Mouse (Mus musculus) heart, postnatal 14 days (tissue): ENCODE results near the gene Mmd2. TPM values are rescaled to one million over a fixed set of nuclear protein-coding genes. Genes with fewer than 3 reads are reported as not detected.

Experiments
- DNase-seq, 2 experiments: peaks; one replicate each; pipeline ENCODE4 v3.0.0; 2021 to 2022
- intact Hi-C: fragments of 180-260 bp; cut with DNase I; formaldehyde crosslinking; loops from one replicate; pipeline ENCODE4 v1.15.1; 2025
- long read RNA-seq, 2 experiments: library from polyadenylated mRNA; stranded (forward); transcript quantifications; one replicate each; pipeline ENCODE4 v2.0.0; 2021
- total RNA-seq, 2 experiments: library from RNA; stranded (reverse); gene quantifications; 2 replicates each; pipeline ENCODE4 v1.2.3; 2021

The Mmd2 gene
- under 1 TPM in 1 of 2 experiments, not detected in 1; 0.41 TPM for total RNA-seq
- long read RNA-seq, experiment 1: 0 reads
- long read RNA-seq, experiment 2, partial matches to known transcripts: 0 of 3 reads
- long read RNA-seq, experiment 2, other reads (novel, unspliced or antisense): 0 of 3 reads

DNA sequence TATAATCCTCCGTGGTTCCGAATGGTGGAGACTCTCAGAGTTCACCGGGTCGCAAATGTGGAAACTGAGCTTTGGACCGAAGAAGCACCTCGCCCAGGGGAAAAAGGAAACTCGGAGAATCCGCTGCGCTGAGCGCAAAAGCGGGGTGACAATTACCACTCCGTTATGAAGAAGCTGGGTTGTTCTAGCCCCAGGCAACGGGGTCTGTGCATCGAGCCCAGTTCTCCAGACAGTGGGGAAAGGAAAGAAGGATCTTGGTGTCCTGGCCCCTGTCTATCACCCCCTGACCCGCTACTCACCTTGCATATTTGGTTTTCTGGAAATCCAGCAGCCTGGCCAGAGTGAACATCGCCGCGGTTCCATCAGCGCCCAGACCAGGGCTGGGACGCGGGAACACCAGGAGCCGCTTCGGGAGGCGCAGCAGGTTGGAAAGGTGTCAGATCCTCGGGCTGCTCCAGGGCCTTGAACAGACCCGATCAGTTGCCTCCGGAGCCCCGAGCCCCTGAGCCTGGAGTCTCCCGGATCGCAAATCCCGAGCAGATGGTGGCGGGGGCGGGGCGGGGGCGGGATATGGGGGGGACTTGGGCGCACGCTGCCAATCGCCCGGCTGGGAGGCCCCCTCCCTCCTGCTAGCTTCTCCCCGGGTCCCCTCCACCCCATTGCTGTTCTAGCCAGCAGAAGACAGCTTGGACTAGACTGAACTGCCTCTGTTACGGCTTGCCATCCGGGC lies at the start of gene Mmd2:
Mmd2 (minus strand) TSS at position 542 of the 730 bp plus-strand sequence.
- intact Hi-C loops: no loop called here

DNA sequence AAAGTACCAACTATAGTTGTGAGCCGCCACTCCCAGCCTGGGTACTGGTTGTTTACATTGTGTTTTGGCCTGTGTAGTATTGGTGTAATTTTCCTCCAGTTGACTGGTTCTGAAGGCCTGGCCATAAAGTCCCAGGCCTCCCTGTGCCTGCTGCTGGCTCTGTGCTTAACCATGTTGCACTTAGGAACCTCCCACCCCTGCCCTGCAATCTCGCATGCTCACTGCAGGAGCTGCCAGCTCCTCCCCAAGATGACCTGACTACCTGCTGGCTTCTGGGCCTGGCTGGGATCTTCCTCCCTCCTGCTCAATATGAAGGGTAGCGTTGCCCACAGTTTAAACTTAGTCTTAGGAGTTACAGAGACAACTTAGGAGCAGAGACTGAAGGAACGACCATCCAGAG lies 43.7 kb upstream of the Mmd2 start:
- DNase-seq: no peak
- intact Hi-C loops: no loop called here

More for the DNA sequence above, at the start of gene Mmd2:
- DNase-seq: no peak

DNA sequence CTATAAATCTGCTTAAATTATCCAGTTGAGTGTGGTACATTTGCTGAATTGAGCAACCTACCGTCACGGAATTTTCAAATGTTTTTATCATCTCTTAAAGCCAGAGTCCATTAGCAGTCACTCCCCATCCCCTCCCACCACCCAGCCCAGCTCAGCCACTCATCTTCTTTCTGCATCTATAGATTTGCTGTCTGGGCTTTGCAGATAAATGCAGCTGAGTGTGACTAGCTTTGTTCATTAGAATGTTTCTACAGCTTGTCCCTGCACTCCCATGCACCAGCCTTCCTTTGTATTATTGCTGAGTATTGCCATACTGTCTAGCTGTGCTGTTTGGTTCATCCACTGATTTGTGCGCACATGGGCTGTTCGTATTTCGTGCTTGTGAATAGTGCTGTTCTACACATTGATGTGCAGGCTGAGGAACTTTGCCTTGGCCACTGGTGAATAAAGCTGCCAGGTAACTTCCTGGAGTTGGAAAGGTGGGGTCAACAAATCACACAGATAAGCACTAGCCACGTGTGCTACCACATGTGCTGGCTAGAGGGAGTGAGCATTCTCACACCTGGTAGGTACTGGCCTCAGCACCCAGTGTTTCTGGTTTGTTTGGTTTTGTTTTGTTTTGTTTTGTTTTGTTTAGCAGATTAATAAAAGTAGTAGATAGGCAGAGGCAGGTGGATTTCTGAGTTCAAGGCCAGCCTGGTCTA lies 42.3 kb upstream of the Mmd2 start:
- intact Hi-C loops: no loop called here
- no peak for DNase-seq

DNA sequence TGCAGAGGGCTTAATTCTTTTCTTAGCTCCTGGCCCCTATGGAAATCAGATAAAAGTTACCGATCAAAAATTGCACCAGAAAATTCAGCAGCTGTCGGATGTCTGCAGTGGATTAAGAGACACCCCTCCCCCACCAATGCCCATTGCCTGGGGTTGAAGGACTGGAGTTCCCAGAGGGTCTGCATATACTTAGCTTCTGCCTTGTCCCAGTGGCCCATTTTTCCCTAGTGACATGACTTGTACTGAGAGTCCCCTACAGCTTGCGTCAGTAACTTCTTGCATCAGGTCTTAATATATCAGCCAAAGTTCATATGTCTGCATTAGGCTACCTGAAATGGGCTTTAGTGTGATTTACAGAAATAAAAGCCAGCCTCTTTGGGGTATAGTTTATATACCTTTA lies 41.8 kb upstream of the Mmd2 start:
- DNase-seq: no peak
- intact Hi-C loops: no loop called here

DNA sequence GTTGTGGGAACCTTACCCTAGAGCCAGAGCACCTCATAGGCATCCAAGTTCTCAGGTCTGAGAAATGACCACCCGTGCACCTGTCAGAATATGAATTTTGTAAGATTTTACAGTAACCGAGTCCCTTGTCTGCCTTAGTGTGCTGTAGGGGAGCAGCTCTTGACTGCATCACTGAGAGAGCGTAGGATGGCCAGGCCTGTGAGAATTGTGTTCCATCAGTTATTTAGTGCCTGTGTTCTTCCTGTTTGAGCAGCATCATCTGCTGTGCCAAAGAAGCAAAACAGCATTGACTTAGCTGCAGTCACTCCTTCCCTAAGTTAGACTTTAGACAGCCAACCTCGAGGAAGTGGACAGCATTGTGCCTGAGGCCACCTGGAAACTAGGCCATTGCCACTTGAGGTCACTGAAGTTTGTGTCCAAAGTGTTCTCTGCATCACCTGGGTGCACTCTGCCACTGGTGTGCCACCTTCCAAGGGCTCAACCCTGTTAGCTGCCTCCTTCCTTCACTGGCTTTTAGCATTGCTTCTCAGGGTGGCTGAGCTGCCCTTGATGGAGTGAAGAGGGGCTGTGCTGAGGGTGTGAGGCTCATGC lies 41.0 kb upstream of the Mmd2 start:
- intact Hi-C loops: no loop called here
- DNase-seq: no peak

DNA sequence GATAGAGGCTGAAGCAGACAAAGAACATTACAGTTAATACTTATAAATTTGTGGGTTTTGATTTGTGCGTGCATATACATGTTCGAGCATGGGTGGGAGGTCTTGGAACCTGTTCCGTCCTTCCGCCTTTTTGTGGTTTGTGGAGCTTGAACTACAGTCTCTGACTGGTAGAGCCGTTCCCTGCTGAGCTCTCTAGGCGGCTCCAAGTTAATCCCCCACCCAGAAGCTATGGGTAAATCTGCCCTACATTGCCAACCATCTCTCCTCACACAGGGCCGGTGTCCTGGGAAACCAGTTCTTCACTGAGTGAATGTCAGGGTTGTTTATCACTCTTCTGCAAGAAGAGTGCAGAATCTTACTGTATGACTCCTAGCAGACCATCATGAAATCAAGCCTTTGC lies 39.6 kb upstream of the Mmd2 start:
- no peak for DNase-seq
- intact Hi-C loops: no loop called here

DNA sequence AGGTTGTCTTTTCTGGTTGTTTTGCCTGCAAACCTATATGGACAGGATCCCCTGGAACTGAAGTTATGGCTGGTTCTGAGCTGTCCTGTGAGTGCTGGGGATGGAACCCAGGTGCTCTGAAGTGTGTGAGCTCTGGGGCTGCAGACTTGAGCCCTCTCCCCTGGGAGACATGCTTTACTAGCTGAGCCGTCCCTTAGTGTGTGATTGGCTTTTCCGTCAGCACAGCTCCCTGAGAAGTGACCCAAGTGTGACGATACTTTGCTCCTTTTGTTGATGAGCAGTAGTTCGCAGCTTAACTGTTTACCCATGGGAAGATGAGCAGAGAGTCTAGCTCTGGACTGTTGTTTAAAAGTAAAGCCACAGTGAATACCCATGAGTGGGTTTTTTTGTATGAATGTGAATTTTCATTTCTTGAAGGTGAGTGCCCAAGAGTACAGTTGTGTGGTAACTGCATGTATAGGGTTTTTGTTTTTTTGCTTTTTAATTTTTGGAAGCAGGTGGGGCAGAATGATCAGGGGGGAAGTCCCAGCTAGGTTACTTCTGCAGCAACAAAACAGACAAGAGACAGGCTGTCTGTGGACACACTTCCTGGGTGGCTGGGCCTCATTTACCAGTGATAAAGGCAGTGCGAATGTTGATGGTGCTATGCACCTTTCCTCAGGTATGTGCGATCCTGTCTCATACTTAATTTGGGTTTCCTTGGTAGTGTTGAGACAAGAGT lies 32.9 kb upstream of the Mmd2 start:
- no peak for DNase-seq
- intact Hi-C loops: no loop called here

DNA sequence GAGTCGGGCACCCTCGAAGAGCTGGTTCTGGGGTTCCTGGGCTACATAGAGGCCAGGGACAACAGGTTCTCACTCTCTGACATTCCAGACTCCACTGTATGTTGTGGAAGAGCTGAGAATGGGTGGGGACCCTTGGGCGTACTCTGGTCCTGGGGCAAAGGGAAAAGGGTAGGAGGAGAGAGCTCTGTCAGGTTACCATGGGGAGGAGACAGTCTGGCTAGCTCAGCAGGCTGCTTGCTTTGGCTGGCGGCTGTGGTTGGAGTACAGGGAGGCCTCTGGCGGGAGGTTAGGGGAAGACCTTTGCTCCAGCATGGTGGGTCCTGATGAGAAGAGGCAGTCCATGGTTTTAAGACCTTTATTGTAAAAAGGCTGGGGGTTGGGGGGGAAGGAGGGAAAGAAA lies 31.5 kb upstream of the Mmd2 start:
- intact Hi-C loops: no loop called here

DNA sequence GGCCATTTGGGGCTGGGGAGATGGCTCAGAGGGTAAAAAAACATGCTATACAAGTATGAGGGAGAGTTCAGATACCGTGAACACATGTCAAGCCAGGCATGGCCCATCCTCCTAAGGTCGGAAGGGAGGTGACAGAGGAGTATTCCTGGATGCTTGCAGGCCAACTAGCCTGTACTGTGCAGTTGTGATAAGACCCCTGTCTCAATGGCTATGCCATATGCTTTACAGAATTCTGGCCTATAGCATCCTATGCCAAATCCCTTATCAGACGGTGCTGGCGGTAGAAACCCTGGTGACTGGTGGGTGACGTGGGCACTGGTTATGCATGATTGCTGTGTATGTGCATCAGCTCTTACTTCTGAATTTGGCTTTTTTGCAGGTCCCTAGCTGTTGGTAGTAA lies 29.2 kb upstream of the Mmd2 start:
- intact Hi-C loops: no loop called here
- no peak for DNase-seq

More for the DNA sequence above, 31.5 kb upstream of the Mmd2 start:
- DNase-seq: no peak

DNA sequence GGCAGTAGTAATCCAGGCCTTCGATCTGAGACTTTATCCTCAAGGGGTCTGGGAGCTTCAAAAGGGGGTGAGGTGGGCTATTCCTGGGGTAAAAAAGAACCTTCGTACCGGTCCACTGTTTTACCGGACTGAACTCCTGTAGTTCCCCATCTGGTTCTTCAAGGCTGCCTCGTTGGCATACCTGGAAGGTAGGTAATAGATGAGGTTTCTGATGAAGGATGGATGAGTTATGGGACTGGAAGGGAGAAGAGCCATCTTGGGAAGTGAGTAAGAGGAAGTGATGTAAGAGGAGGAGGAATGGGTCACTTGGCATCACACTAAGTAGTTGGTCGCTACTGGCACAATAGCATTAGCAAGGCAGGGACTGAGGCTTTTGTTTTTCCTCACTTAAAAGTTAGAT lies 21.6 kb upstream of the Mmd2 start:
- DNase-seq: peak in 1 of 2 experiments; percentile 3
- intact Hi-C loops: no loop called here

DNA sequence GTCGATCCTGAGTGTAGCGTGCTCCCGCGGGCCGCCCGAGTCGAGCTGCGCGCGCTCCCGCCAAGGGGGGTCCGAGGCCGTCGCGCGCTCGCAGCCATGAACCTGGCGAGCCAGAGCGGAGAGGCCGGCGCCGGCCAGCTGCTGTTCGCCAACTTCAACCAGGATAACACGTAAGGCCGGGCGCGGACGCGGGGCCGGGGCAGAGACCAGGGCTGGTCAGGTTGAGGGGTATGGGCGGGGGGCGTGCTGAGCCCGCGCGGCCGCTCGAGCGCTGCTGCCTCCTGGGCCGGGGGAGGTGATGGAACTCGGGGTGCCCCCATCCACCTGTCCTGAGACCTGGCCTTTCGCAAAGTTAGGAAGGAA lies 21.0 kb upstream of the Mmd2 start:
- no peak for DNase-seq
- intact Hi-C loops: no loop called here

DNA sequence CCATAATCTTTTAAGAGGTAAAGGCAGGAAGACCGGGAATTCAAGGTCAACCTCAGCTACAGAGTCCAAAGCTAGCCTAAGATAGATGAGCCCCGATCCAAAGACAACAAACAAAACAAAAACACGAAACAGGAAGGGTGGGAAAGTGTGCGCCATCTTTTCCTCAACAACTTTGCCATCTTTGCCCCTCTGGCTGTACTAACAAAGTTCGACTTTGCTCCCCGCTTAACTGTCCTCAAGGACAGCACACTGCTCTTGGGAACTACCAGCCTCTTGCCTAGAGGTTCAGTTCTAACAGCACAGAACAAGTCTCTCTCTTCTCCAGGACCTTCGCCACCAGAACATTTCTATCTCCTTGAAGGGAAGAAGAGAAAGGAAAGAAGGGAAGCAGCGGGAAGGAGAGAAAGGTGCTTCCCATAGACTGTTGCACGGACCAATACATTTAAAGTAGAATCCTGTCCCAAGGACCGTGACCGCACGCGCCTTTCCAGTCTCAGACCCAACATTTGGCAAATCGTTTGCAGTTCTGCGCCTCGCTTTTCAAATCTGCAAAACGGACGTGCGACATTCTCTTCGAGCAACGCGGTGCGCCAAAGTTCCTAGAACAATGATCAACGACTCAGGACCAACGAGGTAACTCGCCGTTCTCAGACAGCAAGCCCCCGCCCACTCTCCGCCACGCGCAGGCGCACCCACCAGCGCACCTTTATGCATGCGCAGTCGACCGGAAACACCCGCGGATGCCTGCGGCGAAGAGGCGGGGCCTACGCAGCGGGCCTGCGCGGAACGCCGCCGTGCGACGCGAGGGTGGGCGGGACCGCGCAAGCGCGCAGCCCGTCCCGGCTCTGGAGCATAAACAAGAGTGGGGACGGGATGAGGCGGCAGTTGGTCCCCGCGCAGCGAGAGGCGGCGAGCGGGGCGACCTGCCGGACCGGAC lies 20.4 kb upstream of the Mmd2 start:
- intact Hi-C loops: no loop called here
- DNase-seq: peak; percentile 97 to 98

DNA sequence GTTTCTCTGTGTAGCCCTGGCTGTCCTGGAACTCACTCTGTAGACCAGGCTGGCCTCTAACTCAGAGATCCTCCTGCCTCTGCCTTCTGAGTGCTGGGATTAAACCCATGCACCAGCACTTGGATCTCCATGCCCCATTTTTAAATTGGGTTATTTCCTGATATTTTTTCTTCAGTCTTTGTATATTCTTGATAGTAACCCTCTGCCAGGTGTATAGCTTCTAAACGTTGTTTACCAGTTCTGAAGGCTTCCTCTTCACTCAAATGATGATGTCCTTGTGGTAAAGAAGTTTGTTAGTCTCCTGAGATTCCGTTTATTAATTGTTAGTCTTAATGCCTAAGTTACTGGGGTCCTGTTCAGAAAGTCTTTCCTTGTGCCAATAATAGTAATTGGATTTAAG lies 18.8 kb upstream of the Mmd2 start, which contains the start of gene Wipi2:
Wipi2 (plus strand) TSS at position 301 of the 400 bp plus-strand sequence.
- no peak for DNase-seq
- intact Hi-C loops: no loop called here

DNA sequence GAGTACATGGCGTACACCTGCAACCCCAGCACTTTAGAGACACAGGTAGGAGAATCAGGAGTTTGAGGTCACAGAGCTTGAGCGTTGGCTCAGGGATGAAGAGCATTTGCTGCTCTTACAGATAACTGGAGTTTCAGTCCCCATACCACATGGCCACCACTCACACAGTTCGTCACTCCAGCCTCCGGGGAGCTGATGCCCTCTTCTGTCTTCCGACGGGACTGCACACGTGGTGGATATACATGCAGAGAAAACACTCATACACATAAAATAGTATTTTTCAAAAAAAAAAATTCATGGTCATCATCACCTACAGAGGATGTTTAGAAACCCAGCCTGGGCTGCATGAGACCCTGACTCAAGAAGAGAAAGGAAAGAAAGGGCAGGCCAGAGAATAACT lies 14.5 kb upstream of the Mmd2 start:
- intact Hi-C loops: loop anchor here (5.0 kb wide), 2 partner anchors 41 to 66 kb away; no protein-coding TSS in a partner anchor
- no peak for DNase-seq

DNA sequence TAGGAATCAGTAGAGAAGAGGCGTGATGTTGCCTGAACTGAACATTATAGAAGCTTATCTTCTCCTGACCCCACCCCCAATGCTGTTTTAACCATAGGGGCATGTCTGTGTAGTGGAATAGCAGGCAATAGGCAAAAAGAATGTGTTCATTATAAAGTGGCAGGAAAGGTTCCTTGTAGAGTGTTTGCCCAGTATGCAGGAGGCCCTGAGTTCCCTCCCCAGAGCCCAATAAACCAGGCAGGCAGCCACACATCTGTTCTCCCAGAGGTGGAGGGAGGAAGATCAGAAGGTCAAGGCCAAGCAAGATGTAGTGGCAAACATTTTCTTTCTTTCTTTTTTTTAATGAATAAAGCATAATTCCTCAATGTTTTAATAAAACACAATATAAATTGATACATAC lies 13.5 kb upstream of the Mmd2 start:
- intact Hi-C loops: loop anchor here (5.0 kb wide), 2 partner anchors 40 to 65 kb away; no protein-coding TSS in a partner anchor
- no peak for DNase-seq

DNA sequence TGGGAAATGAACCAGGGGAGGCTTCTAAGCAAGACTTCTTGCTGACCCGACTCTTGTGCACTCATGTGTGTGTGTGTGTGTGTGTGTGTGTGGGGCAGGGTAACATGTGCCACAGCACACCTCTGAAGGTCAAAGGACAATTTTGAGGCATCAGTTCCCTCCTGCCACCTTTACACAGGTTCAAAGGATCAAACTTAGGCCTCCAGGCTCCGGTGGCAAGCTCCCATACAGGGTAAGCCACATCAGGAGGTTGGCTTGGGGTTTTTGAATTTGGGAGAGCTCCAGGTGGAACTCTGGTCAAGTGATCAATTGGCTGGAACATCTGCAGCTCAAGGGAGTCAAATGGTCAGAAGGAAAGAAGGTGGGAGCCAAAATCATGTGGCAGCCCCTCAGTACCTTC lies 12.8 kb upstream of the Mmd2 start:
- intact Hi-C loops: loop anchor here (2.0 to 5.0 kb wide), 3 partner anchors 39 to 143 kb away; no protein-coding TSS in a partner anchor
- no peak for DNase-seq

DNA sequence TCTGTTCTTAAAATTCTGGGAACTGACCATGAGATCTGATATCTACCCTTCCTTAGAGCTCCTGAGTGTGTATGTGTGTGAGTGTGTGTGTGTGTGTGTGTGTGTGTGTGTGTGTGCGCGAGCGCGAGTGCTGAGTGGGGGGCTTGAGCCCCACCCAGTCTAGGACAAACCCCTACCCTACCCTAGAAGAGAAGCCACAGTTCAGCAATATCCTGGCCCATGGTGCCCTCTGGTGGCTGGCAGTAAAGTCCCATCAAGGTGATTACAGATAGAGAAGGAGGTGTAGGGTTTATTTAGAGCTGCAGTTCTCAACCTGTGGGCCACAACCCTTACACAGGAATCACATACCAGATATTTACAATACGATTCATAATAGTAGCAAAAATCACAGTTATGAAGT lies 11.3 kb upstream of the Mmd2 start:
- intact Hi-C loops: loop anchor here (2.0 to 5.0 kb wide), 4 partner anchors 38 to 141 kb away; no protein-coding TSS in a partner anchor
- peak; percentile 37 to 57 for DNase-seq

DNA sequence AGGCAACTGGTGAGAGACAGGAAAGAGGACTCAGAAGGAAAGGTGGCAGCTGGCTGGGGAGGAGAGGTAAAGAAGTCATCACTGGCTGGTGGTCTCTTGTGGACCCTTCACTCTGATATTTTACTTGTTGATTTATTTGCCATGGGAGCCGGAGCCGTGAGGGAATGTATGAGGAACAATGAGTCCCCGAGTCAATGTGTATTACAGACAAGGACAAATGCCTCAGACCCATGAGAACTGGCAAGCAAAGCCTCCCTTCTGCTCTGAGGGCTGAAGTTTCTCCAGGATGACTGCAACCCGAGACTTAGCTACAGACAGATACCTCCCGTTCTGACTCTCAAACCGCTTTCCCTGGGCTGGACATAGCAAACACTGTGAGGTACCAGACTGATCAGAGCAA lies 7.7 kb upstream of the Mmd2 start:
- intact Hi-C loops: loop anchor here (5.0 kb wide), 1 partner anchor 114 kb away; no protein-coding TSS in a partner anchor

DNA sequence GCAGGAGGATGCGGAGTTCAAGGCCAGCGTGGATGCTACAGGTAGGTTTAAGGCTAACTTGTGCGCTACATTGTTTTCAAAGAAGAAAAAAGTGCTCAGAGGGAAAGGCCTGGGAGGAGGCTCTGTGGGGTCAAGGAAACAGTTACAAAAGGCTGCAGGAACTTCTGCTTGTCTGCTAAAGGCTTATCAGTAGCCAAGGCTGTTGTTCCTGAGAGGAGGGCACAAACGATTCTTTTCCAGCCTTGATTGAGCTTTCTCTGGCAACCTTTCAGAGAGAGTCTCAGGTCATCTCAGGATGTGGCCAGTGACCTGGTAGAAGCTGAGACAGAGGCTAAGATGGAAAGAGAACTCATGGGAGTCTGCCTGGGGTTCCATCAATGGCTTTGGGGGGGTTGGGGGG lies 7.0 kb upstream of the Mmd2 start:
- intact Hi-C loops: loop anchor here (5.0 kb wide), 1 partner anchor 113 kb away; no protein-coding TSS in a partner anchor

More for the DNA sequence above, 7.7 kb upstream of the Mmd2 start:
- DNase-seq: no peak

More for the DNA sequence above, 7.0 kb upstream of the Mmd2 start:
- DNase-seq: no peak
